8 mouse cellular contexts compared by ENCODE assay signal in genomic region chr1:154786243-154786669, GRCm38 (mm10).
A peak's percentile ranks its signal among the peaks of the same experiment; 100 is the strongest.
DNase-seq lines count a peak whose midpoint lies in the region; ATAC-seq and TF ChIP-seq lines count a peak whose summit lies in the region.

No protein-coding gene starts in this region.

- ATAC-seq in activated CD4-positive, CD25-positive, alpha-beta regulatory T cell, adult 4 months, result peak; percentile 92

- no peaks in the 10 kb centered on the region for H3K9me3 ChIP-seq in megakaryocyte, embryonic 14.5 days

- peaks cover 29% of the 10 kb centered on the region for H3K27me3 ChIP-seq in megakaryocyte, embryonic 14.5 days (replicated peaks)

- TF ChIP-seq POLR2A in cortical plate, adult 2 months (IDR thresholded peaks at IDR 0.05; ENCODE audit: extremely low read depth, insufficient read depth, low read length), result no peak

- intact Hi-C loops in left cerebral cortex, adult 2 months (cut with DNase I), result loop anchor here (1.0 to 5.0 kb wide), 5 partner anchors 96 to 505 kb away; partner anchors contain the start of gene Cacna1e

- peaks cover 3% of the 10 kb centered on the region for H3K4me1 ChIP-seq in cortical plate, adult 2 months (ENCODE audit: control insufficient read depth, insufficient read depth, low read length)
- peaks cover 35% of the 10 kb centered on the region for H3K4me1 ChIP-seq in megakaryocyte, embryonic 14.5 days

- TF ChIP-seq CTCF in cortical plate, adult 2 months (IDR thresholded peaks at IDR 0.05; ENCODE audit: extremely low read depth, insufficient read depth, low read length), result peak; percentile 99
- TF ChIP-seq CTCF in left cerebral cortex, adult 2 months (IDR thresholded peaks at IDR 0.05), result peak; percentile 98

- peak; percentile 74 for DNase-seq in gastrocnemius, postnatal 10 days
- DNase-seq in hindlimb bud, embryonic 11.5 days (ENCODE audit: extremely low spot score, low read depth, low spot score), result peak; percentile 94
- peak; percentile 76 to 80 for DNase-seq in left cerebral cortex, adult 2 months (ENCODE audit: extremely low spot score in 1 of 2, low spot score in 2 of 2)
- DNase-seq in right cerebral cortex, adult 2 months (ENCODE audit: low spot score in 2 of 2), result peak; percentile 86 to 87
- DNase-seq in urinary bladder, postnatal 25 days (ENCODE audit: low spot score), result peak; percentile 65

- no peak overlapping the region for H3K27ac ChIP-seq in cortical plate, adult 2 months (ENCODE audit: insufficient read depth, low read length)
- no peak overlapping the region for H3K27ac ChIP-seq in left cerebral cortex, adult 2 months

- H3K4me3 ChIP-seq in cortical plate, adult 2 months (ENCODE audit: insufficient read depth, low read length), result no peak overlapping the region
- no peak overlapping the region for H3K4me3 ChIP-seq in left cerebral cortex, adult 2 months
- peak overlapping the region; percentile 88 for H3K4me3 ChIP-seq in megakaryocyte, embryonic 14.5 days (replicated peaks)

- no peaks in the 10 kb centered on the region for H3K36me3 ChIP-seq in megakaryocyte, embryonic 14.5 days (replicated peaks; ENCODE audit: low read length)
